Mouse (Mus musculus) adrenal gland (tissue): ENCODE results near the gene Car15.

Experiments
- intact Hi-C: fragments of 180-260 bp; cut with DNase I; formaldehyde crosslinking; loops from one replicate; pipeline ENCODE4 v1.15.1; 2025
- long read RNA-seq, 2 experiments: library from polyadenylated mRNA; unstranded; transcript quantifications; one replicate each; pipeline ENCODE4 v2.0.0; 2020; ENCODE audit warnings: borderline replicate concordance in 1 of 2; ENCODE audit not compliant: insufficient replicate concordance in 1 of 2

Car15 gene
- long read RNA-seq, experiment 1, partial matches to known transcripts, result 0 of 1 reads
- long read RNA-seq, experiment 1, other reads (novel, unspliced or antisense), result 1 of 1 reads
- long read RNA-seq, experiment 2, result 0 reads

DNA sequence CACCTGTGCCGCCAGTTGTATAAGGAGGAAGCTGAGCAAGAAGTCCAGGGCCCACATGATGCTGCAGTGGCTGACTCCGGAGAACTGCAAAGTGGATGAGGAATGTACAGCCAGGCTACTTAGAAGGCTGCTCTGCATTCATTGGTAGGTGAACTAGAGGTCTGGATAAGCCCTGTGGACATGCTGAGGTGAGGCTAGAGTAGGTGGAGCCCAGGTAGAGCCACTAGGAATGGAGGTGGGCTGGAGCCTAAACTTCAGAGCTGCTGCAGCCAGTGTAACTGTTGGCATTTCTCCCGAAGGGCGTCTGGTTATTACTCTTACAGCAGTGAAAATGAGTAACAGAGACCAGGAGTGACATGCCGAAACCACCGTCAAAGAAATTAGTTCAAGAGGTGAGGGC, at the start of gene Car15:
Gene Car15 (minus strand): TSS at position 314 of the 400 bp plus-strand sequence.
- intact Hi-C loops, result no loop called here

DNA sequence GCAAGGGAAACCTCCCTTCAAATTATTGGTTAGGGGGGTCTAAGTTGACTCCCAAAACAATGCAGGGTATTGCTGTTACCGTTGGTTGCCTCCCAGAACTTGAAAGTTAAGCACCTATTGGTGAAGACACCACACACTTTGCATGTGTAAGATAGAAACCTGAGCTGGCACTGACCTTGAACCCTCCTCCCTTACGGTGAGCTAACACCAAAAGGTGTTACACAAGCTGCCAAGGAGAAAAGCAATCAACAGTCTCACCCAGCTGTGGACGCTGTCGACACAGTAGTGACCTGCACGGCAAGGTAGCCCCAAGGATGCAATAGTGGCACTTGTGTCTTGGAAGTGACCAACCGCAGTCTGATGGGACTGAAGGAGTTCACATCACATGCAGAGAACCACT, 46.0 kb upstream of the Car15 start:
- intact Hi-C loops, result no loop called here

- intact Hi-C loops, result no loop called here
These were observed 44.0 kb upstream of the Car15 start for GRCm38 (mm10) chr16:17882196-17882595.

- intact Hi-C loops, result no loop called here
These were observed 41.4 kb upstream of the Car15 start for GRCm38 (mm10) chr16:17879571-17879970.

DNA sequence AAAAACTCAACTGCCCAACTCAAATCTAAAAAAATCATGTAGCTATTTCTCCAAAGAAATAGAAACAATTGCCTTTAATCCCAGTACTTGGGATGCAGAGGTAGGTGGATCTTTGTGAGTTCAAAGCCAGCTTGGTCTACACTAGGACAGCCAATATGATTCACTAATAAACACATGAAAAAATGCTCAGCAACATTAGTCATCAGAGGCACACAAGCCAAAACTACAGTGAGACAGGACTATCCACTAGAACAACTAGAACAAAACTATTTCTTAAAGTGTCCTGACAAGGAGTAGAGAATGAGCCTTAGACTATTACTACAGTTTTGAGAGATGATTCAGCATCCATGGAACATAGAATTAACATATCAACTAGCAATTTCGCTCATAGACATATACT, 37.9 kb upstream of the Car15 start:
- intact Hi-C loops, result no loop called here

DNA sequence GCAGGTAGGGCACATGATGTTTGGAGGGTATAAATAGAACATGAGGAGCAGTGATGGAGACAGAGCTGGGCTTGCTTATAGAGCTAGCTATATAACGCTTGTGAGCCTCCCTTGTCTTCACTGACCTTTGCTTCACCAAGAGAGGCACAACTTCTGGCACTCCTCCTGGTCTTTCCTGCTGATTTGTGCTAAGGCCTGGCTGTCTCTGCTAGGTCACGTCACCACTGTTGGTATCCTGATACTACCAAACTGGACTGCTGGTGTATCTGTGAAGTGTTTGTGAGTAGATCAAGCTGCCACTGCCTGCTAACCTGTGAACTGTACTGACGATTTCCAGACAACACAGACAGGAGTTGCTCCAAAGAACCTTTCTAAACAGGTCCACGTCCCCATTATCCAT, 37.0 kb upstream of the Car15 start:
- intact Hi-C loops, result no loop called here

GRCm38 (mm10) chr16:17872995-17873394, 34.8 kb upstream of the Car15 start:
- intact Hi-C loops, result no loop called here

DNA sequence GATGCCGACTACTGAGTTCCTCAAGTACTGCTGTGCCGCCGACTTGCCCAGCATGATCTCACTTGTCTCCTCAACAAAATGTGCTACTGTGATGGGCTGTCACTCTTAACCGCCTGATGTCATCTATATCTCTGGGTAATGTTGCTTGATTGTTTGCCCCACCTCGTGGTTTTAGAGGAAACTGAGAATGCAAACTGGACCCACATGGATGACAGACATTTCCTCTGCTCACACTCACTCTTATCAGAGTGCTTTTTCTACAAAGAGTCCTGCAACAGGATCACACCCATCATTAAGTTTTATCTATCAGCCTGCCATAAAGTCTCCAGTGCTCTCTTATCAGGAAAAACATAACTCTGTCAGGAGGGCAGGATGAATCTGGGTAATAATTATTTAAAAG, 33.1 kb upstream of the Car15 start:
- intact Hi-C loops, result no loop called here

DNA sequence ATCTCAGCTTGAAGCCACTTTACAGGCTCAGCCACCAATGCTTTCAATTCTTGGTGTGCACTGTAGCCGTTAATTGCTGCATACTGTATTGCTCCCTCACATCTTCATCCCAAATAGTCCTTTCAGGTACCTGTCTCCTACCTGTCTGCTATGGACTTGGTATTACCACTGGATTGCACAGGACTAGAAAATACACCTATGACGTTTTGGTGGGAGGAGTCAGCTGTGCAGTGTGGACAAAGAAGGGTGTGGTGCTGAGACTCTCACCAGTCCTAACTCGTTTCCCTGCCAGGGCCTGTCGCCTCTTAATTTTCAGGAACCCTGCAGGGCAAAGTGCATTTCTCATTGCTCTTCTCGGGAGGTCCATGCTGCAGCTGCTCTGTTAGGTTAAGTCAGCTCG, 27.6 kb upstream of the Car15 start:
- intact Hi-C loops, result no loop called here

DNA sequence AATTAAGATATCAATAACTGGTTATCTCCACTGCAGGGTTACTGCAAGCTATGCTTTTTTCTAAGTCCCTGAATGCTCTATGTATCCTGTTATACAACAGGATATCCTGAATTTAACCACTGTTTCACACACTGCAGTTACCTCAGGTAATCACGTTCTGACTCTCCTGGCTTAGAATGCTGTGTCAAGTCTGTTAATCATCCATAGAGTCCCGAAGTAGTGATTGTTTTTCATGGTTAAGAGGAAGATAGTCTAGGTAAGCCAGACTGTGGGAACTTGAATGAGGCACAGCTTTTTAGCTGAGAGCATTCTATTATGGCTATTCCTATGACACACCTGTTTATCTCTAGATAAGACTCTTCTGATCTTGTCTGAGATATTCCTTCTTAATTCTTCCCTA, 27.1 kb upstream of the Car15 start:
- intact Hi-C loops, result no loop called here

DNA sequence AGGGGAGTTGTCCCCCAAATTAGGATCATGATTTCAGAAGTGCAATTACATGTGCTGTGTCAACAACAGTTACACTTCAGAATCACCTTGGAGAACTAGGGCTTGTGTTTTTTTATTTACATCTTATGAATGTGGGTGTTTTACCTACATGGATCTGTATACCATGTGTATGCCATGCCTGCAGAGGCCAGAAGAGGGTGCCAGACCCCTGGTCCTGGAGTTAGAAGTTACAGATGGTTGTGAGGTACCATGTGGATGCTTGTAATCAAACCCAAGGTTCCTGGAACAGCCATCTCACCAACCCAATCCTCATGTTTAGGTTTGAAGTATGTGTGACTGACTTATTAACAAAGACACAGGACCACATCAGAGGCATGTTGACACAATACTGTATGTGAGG, 20.4 kb upstream of the Car15 start:
- intact Hi-C loops, result no loop called here

- intact Hi-C loops, result no loop called here
These were observed 19.0 kb upstream of the Car15 start for GRCm38 (mm10) chr16:17857157-17857556.

DNA sequence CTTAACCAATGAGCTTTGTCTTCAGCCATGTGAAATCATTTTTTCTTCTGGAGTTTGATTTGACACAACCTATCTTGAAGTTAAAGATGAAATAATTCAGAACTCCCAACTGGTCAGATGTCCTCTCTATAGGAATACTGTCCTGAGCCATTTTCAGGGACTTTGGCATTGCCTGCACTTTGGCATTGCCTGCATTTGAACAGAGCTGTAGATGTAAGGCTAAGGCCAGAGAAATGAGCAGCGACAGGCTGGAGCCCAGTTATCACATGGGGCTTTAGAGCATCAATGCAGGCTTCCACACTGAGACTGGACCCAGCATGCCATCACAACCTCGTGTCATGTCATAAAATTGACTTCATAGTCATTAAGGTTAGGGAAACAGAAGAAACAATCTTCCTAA, 15.1 kb upstream of the Car15 start:
- intact Hi-C loops, result no loop called here

DNA sequence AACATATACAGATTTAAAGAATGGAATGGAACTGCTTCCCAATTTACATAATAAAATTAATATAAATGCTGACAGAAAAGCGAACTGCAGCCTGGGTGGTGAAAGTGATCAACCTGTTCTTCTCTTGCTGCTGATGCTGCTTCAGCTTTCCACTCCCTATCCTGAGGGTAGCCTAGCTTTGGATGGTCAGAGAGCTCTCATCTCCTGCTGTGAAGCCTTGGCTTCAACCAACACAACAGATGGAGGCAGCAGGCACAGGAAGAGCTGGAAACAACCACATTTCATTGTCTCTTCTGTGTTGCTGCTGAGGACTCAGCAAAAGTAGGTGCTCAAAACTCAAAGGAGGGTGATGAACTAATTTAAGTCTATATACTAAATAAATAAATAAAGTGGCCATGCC, 13.7 kb upstream of the Car15 start:
- intact Hi-C loops, result no loop called here

- intact Hi-C loops, result no loop called here
These were observed 13.2 kb upstream of the Car15 start for GRCm38 (mm10) chr16:17851331-17851730.

- intact Hi-C loops, result no loop called here
These were observed 11.3 kb upstream of the Car15 start for GRCm38 (mm10) chr16:17849486-17849885.

- intact Hi-C loops, result no loop called here
These were observed 10.8 kb upstream of the Car15 start for GRCm38 (mm10) chr16:17848928-17849327.

GRCm38 (mm10) chr16:17848431-17848830, 10.3 kb upstream of the Car15 start:
- intact Hi-C loops, result no loop called here

DNA sequence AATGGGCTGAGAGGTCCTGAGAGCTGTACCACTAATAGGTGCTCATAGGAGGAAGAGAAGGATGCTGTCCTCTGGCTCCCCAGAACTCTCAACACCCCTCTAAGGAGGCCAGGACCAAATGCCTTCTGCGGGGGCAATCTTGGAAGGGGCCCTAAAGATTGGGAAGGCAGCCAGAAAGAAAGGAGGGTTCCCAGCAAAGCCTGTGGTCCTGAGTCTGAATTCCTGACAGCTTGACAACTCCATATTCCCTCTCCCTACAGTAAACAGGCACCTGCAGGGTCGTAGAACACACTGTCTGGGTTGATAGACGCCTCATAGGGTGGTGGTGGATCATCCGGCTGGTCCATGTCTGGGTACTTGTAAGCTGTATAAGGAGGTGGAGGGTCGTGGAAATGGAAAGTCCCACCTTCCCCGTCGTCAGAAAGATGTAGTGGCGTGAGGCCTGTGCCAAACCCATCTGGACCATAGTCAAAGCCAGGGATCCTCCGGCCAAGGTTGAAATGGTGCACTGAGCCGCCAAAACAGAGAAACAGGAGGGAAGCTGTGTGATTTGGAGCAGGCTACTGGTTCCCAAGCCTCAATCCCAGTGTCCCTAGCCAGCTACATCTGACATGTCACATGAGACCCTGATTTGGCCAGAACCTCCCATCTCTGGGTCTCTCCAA, 5.7 kb upstream of the Car15 start:
- intact Hi-C loops, result no loop called here

- intact Hi-C loops, result no loop called here
These were observed 4.3 kb upstream of the Car15 start for GRCm38 (mm10) chr16:17842437-17842836.

GRCm38 (mm10) chr16:17839976-17840375, 1.8 kb upstream of the Car15 start:
- intact Hi-C loops, result no loop called here

DNA sequence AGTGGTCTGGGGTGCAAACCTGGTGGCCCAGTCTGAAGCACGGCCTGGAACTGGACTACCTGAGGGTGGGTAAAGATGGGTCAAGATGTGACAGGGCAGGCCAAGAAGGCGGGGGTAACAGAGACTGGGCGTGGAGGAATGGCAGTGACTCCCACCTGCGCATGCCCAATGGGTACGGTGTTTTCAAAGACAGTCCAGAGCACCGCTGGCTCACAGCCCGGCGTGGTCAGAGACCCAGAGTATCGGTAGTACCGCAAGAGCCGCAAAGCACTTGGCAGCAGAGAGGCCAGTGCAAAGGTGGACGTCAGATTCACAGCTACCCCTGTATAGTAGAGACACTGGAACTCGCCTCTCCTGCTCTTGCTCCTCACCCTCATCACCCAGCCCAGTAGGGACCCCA, 2.7 kb downstream of the Car15 start:
- intact Hi-C loops, result no loop called here

- intact Hi-C loops, result no loop called here
These were observed 3.6 kb downstream of the Car15 start for GRCm38 (mm10) chr16:17834543-17834942.
